Mouse (Mus musculus): ENCODE results near the gene Slc19a2. TPM values are rescaled to one million over a fixed set of nuclear protein-coding genes. Genes with fewer than 3 reads are reported as not detected.

Slc19a2 gene
- polyA plus RNA-seq, 1 experiment from 2014 or later = 11.3 TPM

DNA sequence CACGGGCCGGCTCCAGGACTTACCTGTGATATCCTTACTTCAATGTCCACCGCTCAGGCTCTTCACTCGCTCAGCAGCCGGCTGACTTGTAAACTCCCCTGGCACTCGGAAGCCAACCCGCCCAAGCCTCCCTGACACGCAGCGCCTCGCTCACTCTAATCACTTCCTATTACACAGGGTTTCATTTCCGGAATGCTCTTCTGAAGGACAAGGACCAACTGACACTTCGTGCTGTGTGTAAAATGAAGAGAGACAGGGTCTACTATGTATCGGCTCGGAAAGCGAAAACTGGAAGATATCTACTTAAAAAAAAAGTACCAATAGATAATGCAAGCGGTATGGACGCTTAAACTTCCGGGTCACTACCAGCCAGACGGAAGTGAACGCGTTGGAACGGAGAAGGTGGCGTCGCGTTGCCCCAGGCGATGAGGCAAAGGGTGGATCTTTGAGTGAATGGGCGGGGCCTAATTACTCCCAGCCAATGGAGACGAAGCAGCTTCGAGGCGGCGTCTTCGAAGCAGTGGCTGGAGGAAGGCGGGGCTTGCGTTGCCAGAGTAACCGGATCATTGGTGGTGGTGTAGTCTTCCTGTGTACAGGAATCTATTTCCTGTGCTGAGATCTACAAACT is 58.4 kb downstream of the Slc19a2 start, which contains the start of gene Blzf1:
Gene Blzf1 (minus strand): TSS at position 366 of the 628 bp plus-strand sequence.
- Histone ChIP-seq H3K27ac (ENCODE audit: low read length) (peak within 1 kb of the TSS; percentile 88), H3K4me1 (ENCODE audit: insufficient read depth, low read length) (peaks cover 10% of the 10 kb centered on the region), H3K9ac (replicated peaks; ENCODE audit: low read length) (peak within 1 kb of the TSS; percentile 83), H3K9me3 (ENCODE audit: low read length) (no peaks in the 10 kb centered on the region), H3K4me3 (ENCODE audit: low read length) (peak within 1 kb of the TSS; percentile 88), H3K36me3 (ENCODE audit: insufficient read depth, low read length) (peaks cover 11% of the 10 kb centered on the region; the same call in 1 of the 2 replicates), H3K4me2 (replicated peaks; ENCODE audit: low read depth, low read length) (peak within 1 kb of the TSS; percentile 73), H3K27me3 (ENCODE audit: insufficient read depth, low read length) (no peaks in the 10 kb centered on the region)
- peak; percentile 99 for ATAC-seq (ENCODE audit: low FRiP score, low TSS enrichment)
- under 1% methylated on average over 35 of the region's 35 CpGs for WGBS

DNA sequence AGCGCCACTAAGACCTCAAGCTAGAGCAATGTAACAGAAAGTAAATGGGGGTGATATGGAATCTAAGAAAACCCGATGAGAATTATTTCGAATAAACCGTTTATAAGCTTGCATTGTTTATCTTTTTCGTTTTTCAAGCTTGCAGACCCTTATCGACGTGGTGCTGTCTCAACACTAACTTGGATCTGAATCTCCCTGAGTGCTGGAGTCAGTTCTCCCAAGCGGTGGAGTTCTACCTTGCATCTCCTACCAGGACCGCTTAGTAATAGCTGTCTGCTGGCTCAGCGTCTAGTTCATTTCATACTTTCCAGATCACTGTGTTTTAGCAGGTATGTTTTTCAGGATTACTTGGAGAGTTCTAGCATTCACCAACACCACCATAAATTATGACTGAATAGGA is 59.1 kb downstream of the Slc19a2 start:
- H3K36me3 ChIP-seq (ENCODE audit: insufficient read depth, low read length) = peaks cover 5% of the 10 kb centered on the region; the same call in 1 of the 2 replicates
- ATAC-seq (ENCODE audit: low FRiP score, low TSS enrichment) = no peak

DNA sequence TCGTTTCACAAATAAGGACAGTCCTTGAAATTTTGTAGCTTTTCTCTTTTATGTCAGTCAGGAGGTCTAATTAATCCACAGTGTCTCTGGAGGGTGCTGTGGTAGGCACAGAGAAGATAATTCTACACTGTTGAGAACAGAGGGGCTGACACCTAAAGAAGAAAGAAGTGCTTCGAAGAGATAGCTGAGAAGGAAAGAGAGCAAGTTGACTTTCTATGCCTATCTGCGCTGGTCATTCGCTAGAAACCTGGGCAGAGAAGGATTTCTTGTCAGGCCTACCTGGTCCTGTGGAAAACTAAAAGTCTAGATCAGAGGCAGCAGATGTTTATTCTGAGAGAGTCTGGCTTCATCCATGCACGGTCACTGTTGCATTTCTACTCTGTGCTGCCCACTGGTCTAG is 65.2 kb downstream of the Slc19a2 start:
- H3K36me3 ChIP-seq (ENCODE audit: insufficient read depth, low read length) = peaks cover 7% of the 10 kb centered on the region

More for the DNA sequence above, 59.1 kb downstream of the Slc19a2 start:
- Histone ChIP-seq H3K27ac (ENCODE audit: low read length) (peak overlapping the region; percentile 35; the same call in 1 of the 2 replicates), H3K4me2 (replicated peaks; ENCODE audit: low read depth, low read length) (peak overlapping the region; percentile 73), H3K4me1 (ENCODE audit: insufficient read depth, low read length) (peaks cover 10% of the 10 kb centered on the region), H3K4me3 (ENCODE audit: low read length) (peak overlapping the region; percentile 88), H3K9me3 (ENCODE audit: low read length) (no peaks in the 10 kb centered on the region), H3K9ac (replicated peaks; ENCODE audit: low read length) (peak overlapping the region; percentile 69), H3K27me3 (ENCODE audit: insufficient read depth, low read length) (no peaks in the 10 kb centered on the region)
- WGBS = 11% methylated on average over 10 of the region's 10 CpGs

More for the DNA sequence above, 65.2 kb downstream of the Slc19a2 start:
- no peak for ATAC-seq (ENCODE audit: low FRiP score, low TSS enrichment)
- 94% methylated on average over 5 of the region's 5 CpGs for WGBS
- Histone ChIP-seq H3K9me3 (ENCODE audit: low read length) (no peaks in the 10 kb centered on the region), H3K4me1 (ENCODE audit: insufficient read depth, low read length) (no peaks in the 10 kb centered on the region), H3K27me3 (ENCODE audit: insufficient read depth, low read length) (no peaks in the 10 kb centered on the region), H3K4me3 (ENCODE audit: low read length) (no peak overlapping the region), H3K27ac (ENCODE audit: low read length) (no peak overlapping the region), H3K4me2 (replicated peaks; ENCODE audit: low read depth, low read length) (no peak overlapping the region), H3K9ac (replicated peaks; ENCODE audit: low read length) (no peak overlapping the region)

Other genes starting within 250 kb of the Slc19a2 start
- gene Sele, start 200.8 kb upstream of the Slc19a2 start, polyA plus RNA-seq (2015; fragmentation: Nextera tagmentation; extraction: Ambion mirVana) = 0.09 and 0.10 TPM in 2 replicates
- 0.40 and 0.41 TPM in 2 replicates for gene Sell, start 187.1 kb upstream of the Slc19a2 start, polyA plus RNA-seq (2015; fragmentation: Nextera tagmentation; extraction: Ambion mirVana)
- 0.56 and 1.1 TPM in 2 replicates for gene Selp, start 133.8 kb upstream of the Slc19a2 start, polyA plus RNA-seq (2015; fragmentation: Nextera tagmentation; extraction: Ambion mirVana)
- 0.26 and 0.30 TPM in 2 replicates for gene F5, start 97.2 kb upstream of the Slc19a2 start, polyA plus RNA-seq (2015; fragmentation: Nextera tagmentation; extraction: Ambion mirVana)
- gene Ccdc181, start 26.5 kb downstream of the Slc19a2 start, polyA plus RNA-seq (2015; fragmentation: Nextera tagmentation; extraction: Ambion mirVana) = 13.9 and 14.3 TPM in 2 replicates
- 56.6 and 64.3 TPM in 2 replicates for gene Nme7, start 55.1 kb downstream of the Slc19a2 start, polyA plus RNA-seq (2015; fragmentation: Nextera tagmentation; extraction: Ambion mirVana)
- gene Blzf1, start 58.4 kb downstream of the Slc19a2 start, polyA plus RNA-seq (2015; fragmentation: Nextera tagmentation; extraction: Ambion mirVana) = 31.0 and 31.8 TPM in 2 replicates
- gene Atp1b1, start 209.3 kb downstream of the Slc19a2 start, polyA plus RNA-seq (2015; fragmentation: Nextera tagmentation; extraction: Ambion mirVana) = 232 and 240 TPM in 2 replicates